Mouse (Mus musculus) gastrocnemius, adult 2 months (tissue): ENCODE data around the gene Spryd4. TPM values are rescaled to one million over a fixed set of nuclear protein-coding genes. Genes with fewer than 3 reads are reported as not detected.
A peak's percentile ranks its signal among the peaks of the same experiment; 100 is the strongest.
"Not testable (repeated sequence)": the region's sequence is repeated elsewhere in the genome, so short reads cannot be mapped to it uniquely, and the experiment has no call there.

ENCODE experiments used
- DNase-seq: peaks from one replicate; pipeline ENCODE4 v3.0.0; 2022
- H3K27ac ChIP-seq: fragments of 200-600 bp; 2 replicates; pipeline ENCODE4 v1.8.1; 2022; ENCODE audit warnings: mild to moderate bottlenecking
- H3K4me3 ChIP-seq: fragments of 200-600 bp; 2 replicates; pipeline ENCODE4 v1.8.1; 2022; ENCODE audit warnings: mild to moderate bottlenecking, moderate library complexity
- CTCF ChIP-seq: fragments of 200-600 bp; IDR thresholded peaks from 2 replicates; pipeline ENCODE4 v1.8.1; 2022; ENCODE audit warnings: antibody characterized with exemption, mild to moderate bottlenecking, moderate library complexity
- intact Hi-C: fragments of 180-260 bp; cut with DNase I; formaldehyde crosslinking; loops from one replicate; pipeline ENCODE4 v1.15.1; 2025
- total RNA-seq, 2 experiments: library from RNA; stranded (reverse); gene quantifications; 2 replicates each; pipeline ENCODE4 v1.2.3; 2021

Spryd4 gene
- total RNA-seq, 2 experiments from 2014 or later = 29.5 to 36.4 TPM

DNA sequence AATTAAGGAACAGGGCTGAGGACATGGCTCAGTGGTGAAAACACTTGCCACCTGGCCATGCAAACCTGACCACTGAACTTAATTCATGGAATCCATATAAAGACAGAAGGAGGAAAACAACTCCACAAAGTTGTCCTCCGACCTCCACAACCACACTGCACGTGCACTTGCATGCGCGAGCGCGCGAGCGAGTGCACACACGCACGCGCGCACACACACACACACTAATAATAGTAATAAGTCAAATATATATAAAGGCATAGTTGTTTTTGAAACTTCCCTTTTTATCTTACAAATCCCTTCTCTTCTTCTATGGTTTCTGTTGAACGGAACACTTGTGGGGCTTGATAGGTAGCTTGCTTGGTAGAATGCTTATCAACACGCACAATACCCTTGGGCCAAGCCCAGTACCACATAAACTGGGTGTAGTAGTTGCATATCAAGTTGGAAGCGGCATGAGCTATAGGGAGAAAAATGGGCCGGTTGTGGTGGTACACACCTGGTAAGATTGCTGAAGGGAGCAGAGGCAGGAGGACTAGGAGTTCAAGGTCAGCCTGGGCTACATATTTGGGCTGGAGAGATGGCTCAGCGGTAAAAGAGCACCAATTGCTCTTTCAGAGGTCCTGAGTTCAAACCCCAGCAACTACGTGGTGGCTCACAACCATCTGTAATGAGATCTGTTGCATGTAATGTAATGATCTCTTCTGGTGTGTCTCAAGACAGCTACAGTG lies 6.9 kb upstream of the Spryd4 start:
- intact Hi-C loops = no loop called here

DNA sequence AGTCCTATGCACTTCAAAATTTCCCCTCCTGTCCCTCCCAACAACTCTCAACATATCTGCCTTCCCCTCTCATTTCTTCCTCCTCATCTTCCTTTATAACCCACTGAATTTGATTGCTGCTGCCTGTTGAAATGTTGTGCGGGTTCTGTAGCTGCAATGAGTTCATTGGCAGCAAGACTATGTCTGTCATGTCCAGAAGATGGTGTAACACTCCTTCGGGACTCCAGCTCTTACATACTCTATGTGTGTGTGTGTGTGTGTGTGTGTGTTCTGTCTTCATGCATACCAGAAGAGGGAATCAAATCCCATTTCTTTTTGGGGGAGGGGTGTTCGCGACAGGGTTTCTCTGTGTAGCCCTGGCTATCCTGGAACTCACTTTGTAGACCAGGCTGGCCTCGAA lies 3.4 kb upstream of the Spryd4 start:
- TF ChIP-seq CTCF = no peak
- H3K27ac ChIP-seq = no peak overlapping the region
- no peak overlapping the region for H3K4me3 ChIP-seq
- intact Hi-C loops = no loop called here
- DNase-seq = no peak

More for the DNA sequence above, 6.9 kb upstream of the Spryd4 start:
- no peak for TF ChIP-seq CTCF
- no peak for DNase-seq
- Histone ChIP-seq H3K4me3 (no peak overlapping the region), H3K27ac (no peak overlapping the region)

DNA sequence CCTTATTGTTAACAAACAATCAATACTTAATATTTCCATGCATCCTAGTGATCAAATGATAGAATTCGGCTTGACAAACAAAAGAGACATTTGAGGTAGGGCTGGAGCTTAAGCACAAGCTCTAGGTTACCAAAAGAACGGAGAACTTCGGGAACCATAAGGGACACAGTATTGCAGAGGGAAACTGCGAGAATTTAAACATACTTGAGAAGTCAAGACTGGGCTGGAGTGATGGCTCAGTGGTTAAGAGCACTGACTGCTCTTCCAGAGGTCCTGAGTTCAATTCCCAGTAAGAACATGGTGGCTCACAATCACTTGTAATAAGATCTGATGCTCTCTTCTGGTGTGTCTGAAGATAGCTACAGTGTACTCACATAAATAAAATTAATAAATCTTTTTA lies 2.5 kb upstream of the Spryd4 start:
- DNase-seq, H3K4me3 ChIP-seq, intact Hi-C loops, H3K27ac ChIP-seq: not testable (repeated sequence)

DNA sequence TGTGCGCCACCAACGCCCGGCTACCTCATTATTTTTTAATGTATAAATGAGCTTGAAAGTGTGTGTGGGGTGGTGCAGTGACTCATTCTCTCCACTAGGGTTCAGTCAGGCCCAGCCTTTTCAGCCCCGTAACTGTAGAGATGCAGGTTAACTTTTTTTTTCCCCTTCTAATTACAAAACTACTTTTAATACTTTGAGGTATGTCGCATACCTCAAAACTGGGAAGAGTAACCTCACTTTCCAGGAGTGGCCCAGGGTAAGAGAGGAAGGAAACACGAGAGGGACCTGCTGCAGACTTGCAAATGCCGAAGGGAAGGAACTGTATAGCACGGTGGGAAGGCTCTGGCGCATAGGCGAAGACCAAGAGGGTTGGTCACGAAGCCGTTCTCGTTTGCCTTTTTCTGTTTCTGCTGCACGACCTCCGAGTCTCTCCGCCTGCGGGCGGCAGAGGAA lies 1.3 kb upstream of the Spryd4 start:
- peak; percentile 84 for TF ChIP-seq CTCF
- Histone ChIP-seq H3K4me3 (peak overlapping the region; percentile 73), H3K27ac (peak overlapping the region; percentile 70)
- intact Hi-C loops = loop anchor here (2.0 kb wide), 2 partner anchors 20 to 72 kb away; partner anchors contain the start of gene Timeless
- DNase-seq = peak; percentile 56

DNA sequence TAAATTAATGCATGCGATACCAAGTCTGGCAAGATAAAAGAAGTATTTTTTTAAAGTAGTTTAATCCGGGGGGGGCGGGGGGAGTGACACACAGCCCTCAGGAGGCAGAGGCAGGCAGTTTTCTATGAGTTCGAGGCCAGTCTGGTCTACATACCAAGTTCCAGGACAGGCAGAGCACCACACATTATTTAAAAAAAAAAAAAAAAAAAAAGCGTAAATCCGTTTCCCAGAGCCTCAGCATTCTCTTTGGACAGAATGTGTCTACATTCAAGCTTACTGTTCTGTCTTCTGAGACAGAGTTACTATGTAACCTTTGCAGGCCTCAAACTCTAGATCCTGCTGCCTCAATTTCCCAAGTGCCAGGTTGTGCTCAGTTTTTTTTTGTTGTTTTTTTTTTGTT lies 541 bp upstream of the Spryd4 start:
- Histone ChIP-seq H3K4me3 (peak overlapping the region; percentile 73), H3K27ac (peak overlapping the region; percentile 90)
- intact Hi-C loops = loop anchor here (2.0 kb wide), 2 partner anchors 21 to 73 kb away; partner anchors contain the start of gene Timeless
- DNase-seq = no peak
- no peak for TF ChIP-seq CTCF

DNA sequence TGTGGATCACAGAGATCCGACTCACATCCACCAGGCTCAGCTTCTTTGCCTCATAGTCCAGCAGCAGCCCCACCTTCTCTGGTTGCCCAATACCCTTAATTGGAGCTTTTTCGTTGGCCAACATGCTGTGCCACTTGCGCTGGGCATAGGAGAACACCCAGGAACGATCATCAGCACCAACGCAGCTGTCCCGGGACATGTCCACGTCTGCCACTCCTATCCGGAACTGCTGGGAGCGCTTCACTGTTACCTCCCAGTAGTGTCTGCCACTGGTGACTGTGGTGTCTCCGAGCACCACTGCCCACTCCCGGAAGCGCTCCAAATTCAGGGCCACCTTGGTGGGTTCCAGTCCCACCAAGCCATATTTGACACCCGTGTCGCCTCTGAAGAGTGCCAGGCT lies 653 bp downstream of the Spryd4 start:
- DNase-seq = peak; percentile 41
- no peak for TF ChIP-seq CTCF
- Histone ChIP-seq H3K4me3 (peak overlapping the region; percentile 73), H3K27ac (peak overlapping the region; percentile 90)
- intact Hi-C loops = no loop called here

DNA sequence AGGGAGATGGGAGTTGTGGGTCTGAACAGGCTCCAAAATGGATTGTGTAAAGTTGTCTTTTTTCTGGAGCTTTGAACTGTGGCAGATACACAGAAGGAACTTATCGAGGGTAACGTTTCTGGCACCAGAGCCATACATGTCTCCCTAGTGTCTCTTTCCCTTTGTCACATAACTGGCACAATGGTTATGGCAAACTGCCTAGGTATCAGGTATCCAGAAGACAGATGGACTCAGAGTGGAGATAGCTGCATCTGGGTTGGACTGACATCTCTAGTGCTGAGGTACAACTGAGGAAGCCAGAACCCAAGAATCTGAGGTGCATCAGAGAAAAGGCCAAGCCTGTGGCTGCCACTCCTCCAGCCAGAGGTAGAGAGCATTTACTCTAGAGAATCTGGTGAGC lies 1.5 kb downstream of the Spryd4 start:
- intact Hi-C loops = no loop called here
- Histone ChIP-seq H3K4me3 (peak overlapping the region; percentile 73), H3K27ac (no peak overlapping the region)
- no peak for TF ChIP-seq CTCF
- no peak for DNase-seq

DNA sequence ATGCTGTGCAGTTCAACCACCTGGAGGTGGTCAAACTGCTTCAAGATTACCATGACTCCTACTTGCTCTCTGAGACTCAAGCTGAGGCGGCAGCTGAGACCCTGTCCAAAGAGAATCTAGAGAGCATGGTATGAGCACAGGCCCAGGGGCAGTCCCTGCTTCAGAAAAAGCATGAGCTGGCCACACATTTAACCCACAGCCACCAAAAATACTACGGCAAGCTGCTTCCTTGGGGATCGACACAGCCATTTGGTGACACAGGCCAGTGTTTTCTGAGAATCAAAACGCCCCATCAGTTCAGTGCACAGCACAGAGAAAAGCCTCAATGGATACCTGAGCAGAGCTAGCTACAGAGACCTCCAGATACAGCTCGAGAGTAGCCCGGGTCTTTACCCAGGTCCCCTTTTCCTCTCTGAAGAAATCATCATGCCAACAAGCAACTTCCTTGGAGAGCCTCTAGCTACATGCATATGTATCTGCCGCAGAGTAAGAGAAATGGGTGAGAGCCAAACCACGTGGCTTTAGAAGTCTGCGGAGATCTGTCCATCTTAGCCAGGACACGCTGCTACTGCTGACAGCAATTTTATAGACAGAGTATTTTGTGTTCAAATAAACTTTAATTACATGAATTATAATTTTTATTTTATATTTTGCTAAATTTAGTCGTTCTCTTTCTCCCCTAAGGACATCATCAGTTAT lies 2.1 kb downstream of the Spryd4 start:
- H3K4me3 ChIP-seq = no peak overlapping the region
- intact Hi-C loops = no loop called here
- no peak overlapping the region for H3K27ac ChIP-seq
- no peak for TF ChIP-seq CTCF
- DNase-seq = no peak

DNA sequence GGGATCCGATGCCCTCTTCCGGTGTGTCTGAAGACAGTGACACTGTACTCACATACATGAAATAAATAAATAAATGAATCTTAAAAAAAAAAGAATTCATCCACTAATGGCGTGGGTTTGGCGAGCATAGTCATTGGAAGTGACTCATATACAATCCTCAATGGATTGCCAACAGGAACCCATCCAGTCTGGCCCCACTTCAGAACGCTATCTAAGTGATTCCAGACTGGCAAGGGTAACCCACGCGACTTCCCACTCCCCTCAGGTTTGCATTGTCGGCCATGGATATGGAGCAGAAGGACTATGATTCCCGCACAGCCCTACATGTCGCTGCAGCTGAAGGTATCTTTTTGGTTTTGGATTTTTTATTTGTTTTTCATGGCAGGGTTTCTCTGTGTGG lies 3.3 kb downstream of the Spryd4 start:
- no peak overlapping the region for H3K4me3 ChIP-seq
- no peak overlapping the region for H3K27ac ChIP-seq
- DNase-seq = no peak
- intact Hi-C loops = no loop called here
- TF ChIP-seq CTCF = no peak

DNA sequence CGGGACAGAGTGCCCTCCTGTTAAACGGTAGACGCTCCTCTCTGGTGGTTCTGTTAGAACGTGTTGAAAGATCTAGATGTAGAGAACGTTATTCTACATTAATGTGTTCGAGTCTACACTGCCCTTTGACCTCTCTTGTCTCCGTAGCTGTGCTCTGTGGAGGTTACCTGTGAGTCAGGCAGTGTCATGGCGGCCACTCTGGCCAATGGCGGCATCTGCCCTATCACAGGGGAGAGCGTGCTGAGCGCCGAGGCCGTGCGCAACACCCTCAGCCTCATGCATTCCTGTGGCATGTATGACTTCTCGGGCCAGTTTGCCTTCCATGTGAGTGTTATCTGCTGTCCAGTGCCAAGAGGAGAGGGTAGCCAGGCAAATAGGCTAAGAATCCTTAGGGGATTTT lies 6.7 kb downstream of the Spryd4 start:
- intact Hi-C loops = no loop called here
- no peak for TF ChIP-seq CTCF
- Histone ChIP-seq H3K27ac (no peak overlapping the region), H3K4me3 (no peak overlapping the region)
- DNase-seq = no peak

DNA sequence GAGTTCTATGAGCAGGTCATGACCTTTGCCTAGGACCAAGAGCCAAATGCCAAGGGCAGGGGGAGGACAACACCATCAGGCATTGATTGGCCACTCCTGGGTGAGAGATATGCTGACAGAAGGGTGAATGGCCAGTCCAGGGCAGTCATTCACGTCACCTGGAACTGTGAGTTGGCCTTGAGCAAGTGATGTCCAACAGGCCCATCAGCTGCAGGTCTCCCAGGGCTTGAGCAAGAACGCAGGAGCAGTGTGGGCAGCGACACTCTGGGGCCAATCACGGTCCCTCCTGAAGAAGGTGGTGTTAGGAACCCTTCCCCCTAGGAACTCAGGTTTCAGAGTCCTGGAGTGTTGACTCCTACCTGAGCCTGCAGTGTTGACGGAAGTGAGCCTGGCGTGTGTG lies 9.8 kb downstream of the Spryd4 start:
- no peak overlapping the region for H3K27ac ChIP-seq
- H3K4me3 ChIP-seq = no peak overlapping the region
- no peak for DNase-seq
- intact Hi-C loops = no loop called here
- TF ChIP-seq CTCF = no peak

DNA sequence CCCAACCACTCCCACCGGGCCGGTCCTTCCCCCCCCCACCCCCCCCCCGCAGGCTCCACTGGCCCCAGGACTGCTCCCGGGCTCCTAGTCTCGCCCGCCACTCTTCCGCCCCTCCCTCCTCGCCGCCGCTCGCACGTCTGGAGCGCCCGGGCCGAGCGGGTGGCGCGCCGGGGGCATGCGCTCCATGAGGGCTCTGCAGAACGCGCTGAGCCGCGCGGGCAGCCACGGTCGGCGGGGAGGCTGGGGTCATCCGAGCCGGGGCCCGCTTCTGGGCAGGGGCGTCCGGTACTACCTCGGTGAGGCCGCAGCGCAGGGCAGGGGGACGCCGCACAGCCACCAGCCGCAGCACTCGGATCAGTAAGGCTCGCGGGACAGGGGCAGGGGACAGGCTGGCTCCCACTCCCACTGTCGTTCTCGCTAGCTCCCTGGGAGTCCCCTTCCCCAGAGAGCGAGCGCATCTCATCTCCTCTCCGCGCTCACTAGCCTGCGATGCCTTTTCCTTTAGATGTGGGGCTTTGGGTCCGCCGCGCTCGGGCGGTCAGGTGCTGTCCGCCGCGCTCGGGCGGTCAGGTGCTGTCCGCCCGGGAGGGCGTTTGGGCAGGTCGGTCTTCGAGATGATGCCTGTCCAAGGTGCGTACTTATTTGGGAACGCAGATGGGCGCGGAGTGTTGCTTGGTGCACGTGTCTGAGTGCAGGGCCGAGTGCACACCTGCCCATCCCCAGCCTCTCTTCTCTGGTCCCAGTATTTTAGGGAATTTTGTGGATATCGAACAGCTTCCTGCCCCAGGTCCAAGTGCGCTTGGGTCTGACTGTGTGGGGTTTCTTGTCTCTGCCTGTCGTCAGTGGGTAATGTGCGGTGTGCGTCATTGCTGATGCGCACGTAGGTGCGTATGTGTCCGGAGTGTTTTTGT lies 16.8 kb downstream of the Spryd4 start:
- intact Hi-C loops = no loop called here
- H3K27ac ChIP-seq = peak overlapping the region; percentile 89
- TF ChIP-seq CTCF = no peak
- peak; percentile 22 for DNase-seq
- peak overlapping the region; percentile 89 for H3K4me3 ChIP-seq
